Mouse (Mus musculus): Measurements from ENCODE around the gene Pknox1. TPM values are rescaled to one million over a fixed set of nuclear protein-coding genes. Genes with fewer than 3 reads are reported as not detected.

Gene Pknox1
- polyA plus RNA-seq, 1 experiment from 2014 or later: 37.9 TPM

DNA sequence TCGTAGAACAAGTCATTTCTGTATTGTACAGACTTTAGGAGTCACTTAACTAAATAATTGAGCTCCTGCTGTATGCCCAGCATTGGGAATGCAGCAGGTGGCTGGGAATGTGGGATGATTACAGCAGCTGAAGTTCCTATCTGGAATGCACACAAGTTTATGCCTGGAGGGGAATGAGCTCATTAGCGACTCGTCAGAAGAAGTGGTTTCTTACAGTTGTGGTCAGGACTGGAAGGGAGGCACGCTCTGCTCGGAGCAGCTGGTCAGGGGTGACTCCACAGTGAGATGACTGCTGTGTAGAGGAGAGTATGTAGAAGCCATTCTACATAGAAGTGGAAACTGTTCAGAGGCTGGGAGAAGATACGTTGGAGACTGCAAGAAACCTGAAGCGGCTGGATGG, 10.1 kb downstream of the Pknox1 start:
- 74% methylated on average over 7 of the region's 7 CpGs for whole genome bisulfite sequencing
- Histone ChIP-seq H3K9me3 (ENCODE audit: control insufficient read depth, low read length) (no peaks in the 10 kb centered on the region), H3K27ac (replicated peaks; ENCODE audit: low read depth, low read length) (no peak overlapping the region), H3K4me2 (ENCODE audit: low read depth, severe bottlenecking) (no peak overlapping the region), H3K9ac (ENCODE audit: low read length) (no peak overlapping the region), H3K4me1 (ENCODE audit: control insufficient read depth, insufficient read depth, low read length) (no peaks in the 10 kb centered on the region), H3K36me3 (ENCODE audit: control insufficient read depth, insufficient read depth, low read length) (no peaks in the 10 kb centered on the region), H3K27me3 (ENCODE audit: control insufficient read depth, insufficient read depth, low read length) (no peaks in the 10 kb centered on the region), H3K4me3 (ENCODE audit: low read depth, low read length) (no peak overlapping the region)
- DNase-seq (ENCODE audit: low spot score) (no peak), ATAC-seq (ENCODE audit: insufficient number of reproducible peaks, low FRiP score, low TSS enrichment, low read depth) (no peak)

DNA sequence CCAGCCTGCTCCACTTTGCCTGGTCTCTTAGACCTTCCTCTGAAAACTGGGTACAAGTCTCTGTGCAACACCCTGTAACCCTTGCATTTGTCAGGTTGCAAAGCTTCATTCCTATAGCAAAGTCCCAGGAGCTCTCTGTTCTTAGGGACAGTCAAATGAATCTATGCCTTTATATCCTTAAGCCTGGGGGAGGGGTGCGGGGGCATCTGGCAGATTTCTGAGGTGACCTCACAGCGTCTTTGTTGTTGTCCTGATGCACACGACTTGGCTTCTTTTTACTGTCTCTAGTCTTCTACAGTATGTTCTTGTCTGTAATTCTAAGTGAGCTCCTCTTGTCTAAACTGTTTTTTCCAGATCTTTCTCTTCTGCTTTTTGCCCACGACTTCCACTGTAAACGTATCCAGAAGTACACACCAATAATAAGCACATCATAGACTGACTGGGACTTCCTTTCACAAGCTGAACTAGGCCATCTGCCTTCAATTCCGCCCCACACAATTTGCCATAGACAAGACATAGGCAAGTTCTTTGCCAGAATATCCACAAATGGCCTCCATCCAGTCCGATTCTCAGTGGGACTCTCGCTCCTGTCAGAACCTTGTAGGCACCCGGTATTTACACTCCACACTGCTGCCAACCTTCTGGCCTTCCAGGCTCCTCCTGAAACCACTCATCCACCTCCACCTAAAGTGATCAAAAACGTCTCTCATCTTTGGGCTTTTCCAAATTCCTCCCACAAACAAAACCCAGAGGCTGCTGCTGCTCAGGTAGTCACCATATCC, 12.1 kb downstream of the Pknox1 start:
- Histone ChIP-seq H3K27ac (replicated peaks; ENCODE audit: low read depth, low read length) (no peak overlapping the region), H3K9ac (ENCODE audit: low read length) (no peak overlapping the region)
- 88% methylated on average over 10 of the region's 10 CpGs for WGBS

DNA sequence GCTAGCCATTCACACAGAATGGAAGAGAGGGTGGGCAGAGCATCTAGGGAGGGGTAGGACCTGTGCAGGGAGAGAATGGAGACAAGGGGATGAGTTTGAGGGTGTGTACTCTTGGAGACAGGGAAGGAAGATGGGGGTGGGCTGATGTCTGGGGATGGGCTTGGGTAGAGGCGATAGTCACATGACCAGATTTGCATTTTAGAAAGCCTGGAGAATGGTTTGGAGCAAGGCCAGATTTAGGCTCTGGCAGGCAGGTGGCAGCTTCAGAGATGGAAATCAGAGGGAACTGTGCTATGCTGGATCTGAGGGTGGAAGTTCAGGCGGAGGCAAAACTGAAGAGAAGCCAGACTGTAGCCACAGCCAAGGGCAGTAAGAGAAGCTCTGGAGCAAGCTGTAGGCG, 15.8 kb downstream of the Pknox1 start:
- no peak for DNase-seq (ENCODE audit: low spot score)
- Histone ChIP-seq H3K4me1 (ENCODE audit: control insufficient read depth, insufficient read depth, low read length) (peaks cover 3% of the 10 kb centered on the region; the same call in 1 of the 2 replicates), H3K9ac (ENCODE audit: low read length) (no peak overlapping the region), H3K4me3 (ENCODE audit: low read depth, low read length) (no peak overlapping the region), H3K27ac (replicated peaks; ENCODE audit: low read depth, low read length) (no peak overlapping the region), H3K9me3 (ENCODE audit: control insufficient read depth, low read length) (no peaks in the 10 kb centered on the region), H3K36me3 (ENCODE audit: control insufficient read depth, insufficient read depth, low read length) (no peaks in the 10 kb centered on the region), H3K4me2 (ENCODE audit: low read depth, severe bottlenecking) (no peak overlapping the region), H3K27me3 (ENCODE audit: control insufficient read depth, insufficient read depth, low read length) (no peaks in the 10 kb centered on the region)
- ATAC-seq (ENCODE audit: insufficient number of reproducible peaks, low FRiP score, low TSS enrichment, low read depth): no peak
- 76% methylated on average over 3 of the region's 3 CpGs for WGBS

More for the DNA sequence above, 12.1 kb downstream of the Pknox1 start:
- Histone ChIP-seq H3K4me2 (ENCODE audit: low read depth, severe bottlenecking) (no peak overlapping the region), H3K9me3 (ENCODE audit: control insufficient read depth, low read length) (no peaks in the 10 kb centered on the region), H3K4me1 (ENCODE audit: control insufficient read depth, insufficient read depth, low read length) (no peaks in the 10 kb centered on the region), H3K36me3 (ENCODE audit: control insufficient read depth, insufficient read depth, low read length) (no peaks in the 10 kb centered on the region), H3K27me3 (ENCODE audit: control insufficient read depth, insufficient read depth, low read length) (no peaks in the 10 kb centered on the region), H3K4me3 (ENCODE audit: low read depth, low read length) (no peak overlapping the region)
- no peak for DNase-seq (ENCODE audit: low spot score)
- ATAC-seq (ENCODE audit: insufficient number of reproducible peaks, low FRiP score, low TSS enrichment, low read depth): no peak

DNA sequence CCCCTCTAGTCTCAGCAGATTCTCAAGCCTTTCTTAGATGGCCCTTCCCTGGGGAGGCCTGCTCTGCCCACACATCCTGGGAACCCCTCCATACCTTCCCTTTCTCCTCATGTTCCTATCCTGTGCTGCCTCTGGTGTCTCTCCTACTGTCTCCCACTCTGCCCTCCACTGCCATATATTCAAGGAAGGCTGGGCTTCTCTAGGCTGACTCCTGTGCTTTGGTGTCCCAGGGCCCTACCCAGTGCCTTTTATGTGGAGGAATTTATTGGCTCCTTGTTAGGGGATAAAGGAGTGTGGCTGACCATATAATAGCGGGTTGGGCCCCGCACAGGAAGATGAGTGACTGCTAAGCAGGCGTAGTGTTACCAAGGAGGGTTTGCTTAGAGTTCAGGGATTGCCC, 18.7 kb downstream of the Pknox1 start:
- Histone ChIP-seq H3K9ac (ENCODE audit: low read length) (no peak overlapping the region), H3K4me1 (ENCODE audit: control insufficient read depth, insufficient read depth, low read length) (peaks cover 3% of the 10 kb centered on the region; the same call in 1 of the 2 replicates), H3K36me3 (ENCODE audit: control insufficient read depth, insufficient read depth, low read length) (no peaks in the 10 kb centered on the region; the same call in 1 of the 2 replicates), H3K4me3 (ENCODE audit: low read depth, low read length) (no peak overlapping the region), H3K4me2 (ENCODE audit: low read depth, severe bottlenecking) (no peak overlapping the region), H3K27me3 (ENCODE audit: control insufficient read depth, insufficient read depth, low read length) (no peaks in the 10 kb centered on the region), H3K27ac (replicated peaks; ENCODE audit: low read depth, low read length) (no peak overlapping the region), H3K9me3 (ENCODE audit: control insufficient read depth, low read length) (no peaks in the 10 kb centered on the region)
- DNase-seq (ENCODE audit: low spot score): no peak
- WGBS: 27% methylated on average over 3 of the region's 3 CpGs
- no peak for ATAC-seq (ENCODE audit: insufficient number of reproducible peaks, low FRiP score, low TSS enrichment, low read depth)

DNA sequence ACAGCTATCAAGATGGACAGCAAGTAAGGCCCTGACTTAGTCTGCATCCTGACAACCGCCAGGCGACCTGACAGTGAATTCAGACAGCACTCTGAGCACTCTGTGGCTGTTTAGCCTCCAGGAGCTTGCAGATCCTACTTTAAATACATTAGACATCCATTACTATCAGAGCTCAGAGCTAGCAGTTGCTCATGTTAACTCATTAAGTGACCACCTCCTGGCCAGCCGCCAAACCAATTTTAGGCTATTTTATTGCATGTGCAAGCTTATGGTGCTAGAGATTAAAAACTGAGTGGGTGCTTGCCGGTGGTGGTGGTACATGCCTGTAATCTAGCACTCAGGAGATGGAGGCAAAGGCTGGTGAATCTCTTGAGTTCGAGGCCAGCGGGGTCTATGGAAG, 19.2 kb downstream of the Pknox1 start:
- Histone ChIP-seq H3K9ac (ENCODE audit: low read length) (no peak overlapping the region), H3K27ac (replicated peaks; ENCODE audit: low read depth, low read length) (no peak overlapping the region), H3K27me3 (ENCODE audit: control insufficient read depth, insufficient read depth, low read length) (no peaks in the 10 kb centered on the region), H3K36me3 (ENCODE audit: control insufficient read depth, insufficient read depth, low read length) (no peaks in the 10 kb centered on the region; the same call in 1 of the 2 replicates), H3K4me2 (ENCODE audit: low read depth, severe bottlenecking) (no peak overlapping the region), H3K9me3 (ENCODE audit: control insufficient read depth, low read length) (no peaks in the 10 kb centered on the region), H3K4me3 (ENCODE audit: low read depth, low read length) (no peak overlapping the region), H3K4me1 (ENCODE audit: control insufficient read depth, insufficient read depth, low read length) (peaks cover 3% of the 10 kb centered on the region; the same call in 1 of the 2 replicates)
- 86% methylated on average over 6 of the region's 6 CpGs for WGBS
- no peak for DNase-seq (ENCODE audit: low spot score)
- no peak for ATAC-seq (ENCODE audit: insufficient number of reproducible peaks, low FRiP score, low TSS enrichment, low read depth)

DNA sequence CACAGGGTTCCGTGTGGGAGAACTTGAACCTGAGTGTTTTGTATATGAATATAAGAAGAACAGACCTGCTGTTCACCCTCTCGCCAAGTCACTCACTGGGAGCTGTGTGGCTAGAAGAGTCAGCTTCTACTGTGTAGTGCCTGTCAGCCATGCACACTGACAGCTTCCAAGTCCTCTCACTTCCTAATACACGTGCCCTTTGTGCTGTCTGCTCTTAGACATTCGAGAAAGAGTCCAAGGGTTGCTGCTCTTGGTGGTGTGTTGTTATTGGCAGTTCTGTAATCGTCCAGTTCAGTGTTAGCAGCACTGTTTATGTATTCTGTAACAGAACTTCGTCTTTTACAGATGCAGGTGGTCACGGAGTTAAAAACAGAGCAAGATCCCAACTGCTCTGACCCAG, 23.6 kb downstream of the Pknox1 start:
- H3K36me3 ChIP-seq (ENCODE audit: control insufficient read depth, insufficient read depth, low read length): peaks cover 12% of the 10 kb centered on the region
- H3K27me3 ChIP-seq (ENCODE audit: control insufficient read depth, insufficient read depth, low read length): no peaks in the 10 kb centered on the region
- DNase-seq (ENCODE audit: low spot score) (no peak), ATAC-seq (ENCODE audit: insufficient number of reproducible peaks, low FRiP score, low TSS enrichment, low read depth) (no peak)
- WGBS: 89% methylated on average over 7 of the region's 7 CpGs
- no peak overlapping the region for H3K9ac ChIP-seq (ENCODE audit: low read length)
- H3K27ac ChIP-seq (replicated peaks; ENCODE audit: low read depth, low read length): no peak overlapping the region
- H3K4me2 ChIP-seq (ENCODE audit: low read depth, severe bottlenecking): no peak overlapping the region
- no peak overlapping the region for H3K4me3 ChIP-seq (ENCODE audit: low read depth, low read length)
- H3K9me3 ChIP-seq (ENCODE audit: control insufficient read depth, low read length): no peaks in the 10 kb centered on the region
- H3K4me1 ChIP-seq (ENCODE audit: control insufficient read depth, insufficient read depth, low read length): peaks cover 3% of the 10 kb centered on the region; the same call in 1 of the 2 replicates

DNA sequence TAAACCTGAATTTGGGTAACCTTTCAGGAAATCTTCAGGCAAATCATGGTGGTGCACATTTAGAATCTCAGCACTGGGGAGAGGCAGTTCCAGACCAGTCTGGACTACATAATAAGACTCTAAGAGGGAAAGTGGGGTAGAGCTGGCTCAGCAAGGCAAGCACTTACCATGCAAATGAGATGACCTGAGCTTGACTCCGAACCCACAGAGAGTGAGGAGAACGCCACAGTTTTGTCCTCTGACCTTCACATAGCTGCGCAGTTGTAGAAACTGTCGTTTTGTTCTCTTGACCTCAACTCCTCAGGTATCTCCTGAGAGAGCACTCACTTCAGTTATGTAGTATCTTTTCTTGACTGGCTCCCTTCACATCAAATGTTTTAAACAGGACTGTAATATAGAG, 24.2 kb downstream of the Pknox1 start:
- WGBS: 95% methylated on average over 4 of the region's 4 CpGs
- no peak for ATAC-seq (ENCODE audit: insufficient number of reproducible peaks, low FRiP score, low TSS enrichment, low read depth)
- H3K27ac ChIP-seq (replicated peaks; ENCODE audit: low read depth, low read length): no peak overlapping the region
- no peaks in the 10 kb centered on the region for H3K4me1 ChIP-seq (ENCODE audit: control insufficient read depth, insufficient read depth, low read length)
- H3K9me3 ChIP-seq (ENCODE audit: control insufficient read depth, low read length): no peaks in the 10 kb centered on the region
- H3K4me2 ChIP-seq (ENCODE audit: low read depth, severe bottlenecking): no peak overlapping the region
- no peak for DNase-seq (ENCODE audit: low spot score)
- no peaks in the 10 kb centered on the region for H3K27me3 ChIP-seq (ENCODE audit: control insufficient read depth, insufficient read depth, low read length)
- H3K4me3 ChIP-seq (ENCODE audit: low read depth, low read length): no peak overlapping the region
- H3K9ac ChIP-seq (ENCODE audit: low read length): no peak overlapping the region
- peaks cover 12% of the 10 kb centered on the region for H3K36me3 ChIP-seq (ENCODE audit: control insufficient read depth, insufficient read depth, low read length)

DNA sequence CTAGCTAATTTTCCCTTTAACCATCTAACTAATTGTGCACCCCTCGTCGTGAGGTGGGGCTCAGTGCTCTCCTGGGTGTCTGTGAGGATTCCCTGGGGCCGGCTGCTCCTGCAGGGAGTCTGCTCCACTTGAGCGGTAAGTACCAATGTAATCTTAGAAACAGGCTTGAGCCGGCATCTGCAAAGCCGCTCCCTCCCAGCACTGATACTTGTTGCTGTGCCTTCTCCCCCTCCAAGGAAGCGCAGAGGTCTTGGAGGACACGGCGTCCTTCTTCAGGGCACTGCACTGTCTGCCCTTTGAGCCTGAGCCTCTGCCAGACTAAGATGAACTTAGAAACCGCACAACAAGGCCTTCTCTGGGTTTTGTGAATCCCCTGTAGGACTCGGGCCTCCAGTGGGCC, 26.3 kb downstream of the Pknox1 start:
- DNase-seq (ENCODE audit: low spot score) (no peak), ATAC-seq (ENCODE audit: insufficient number of reproducible peaks, low FRiP score, low TSS enrichment, low read depth) (no peak)
- Histone ChIP-seq H3K27ac (replicated peaks; ENCODE audit: low read depth, low read length) (no peak overlapping the region), H3K9ac (ENCODE audit: low read length) (no peak overlapping the region; the same call in 1 of the 2 replicates), H3K9me3 (ENCODE audit: control insufficient read depth, low read length) (no peaks in the 10 kb centered on the region), H3K36me3 (ENCODE audit: control insufficient read depth, insufficient read depth, low read length) (peaks cover 12% of the 10 kb centered on the region), H3K4me1 (ENCODE audit: control insufficient read depth, insufficient read depth, low read length) (no peaks in the 10 kb centered on the region), H3K4me2 (ENCODE audit: low read depth, severe bottlenecking) (no peak overlapping the region), H3K27me3 (ENCODE audit: control insufficient read depth, insufficient read depth, low read length) (no peaks in the 10 kb centered on the region), H3K4me3 (ENCODE audit: low read depth, low read length) (no peak overlapping the region)
- WGBS: 90% methylated on average over 11 of the region's 11 CpGs

DNA sequence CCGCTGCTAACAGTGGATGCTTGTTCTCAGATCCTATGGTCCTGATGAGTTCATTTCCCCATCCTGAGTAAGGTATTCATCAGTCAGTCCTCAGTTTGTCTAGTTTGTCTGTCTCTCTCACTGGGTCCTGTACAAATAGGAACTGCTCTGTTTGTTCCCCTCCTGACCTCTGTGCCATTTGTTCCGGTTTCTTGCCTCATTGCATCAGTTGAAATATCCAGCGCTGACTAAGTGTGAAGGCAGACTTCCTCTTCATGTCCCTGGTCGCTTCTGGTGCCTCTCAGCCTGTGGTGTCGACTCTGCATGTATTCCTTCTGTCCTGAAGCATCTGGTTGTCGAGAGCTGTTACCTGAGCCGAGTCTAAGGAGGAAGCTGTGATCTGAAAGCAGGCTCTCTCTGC, 30.1 kb downstream of the Pknox1 start:
- no peak overlapping the region for H3K9ac ChIP-seq (ENCODE audit: low read length)
- H3K4me1 ChIP-seq (ENCODE audit: control insufficient read depth, insufficient read depth, low read length): no peaks in the 10 kb centered on the region
- H3K9me3 ChIP-seq (ENCODE audit: control insufficient read depth, low read length): no peaks in the 10 kb centered on the region
- H3K4me3 ChIP-seq (ENCODE audit: low read depth, low read length): no peak overlapping the region
- H3K36me3 ChIP-seq (ENCODE audit: control insufficient read depth, insufficient read depth, low read length): peaks cover 7% of the 10 kb centered on the region
- no peak overlapping the region for H3K27ac ChIP-seq (replicated peaks; ENCODE audit: low read depth, low read length)
- ATAC-seq (ENCODE audit: insufficient number of reproducible peaks, low FRiP score, low TSS enrichment, low read depth) (no peak), DNase-seq (ENCODE audit: low spot score) (no peak)
- no peak overlapping the region for H3K4me2 ChIP-seq (ENCODE audit: low read depth, severe bottlenecking)
- no peaks in the 10 kb centered on the region for H3K27me3 ChIP-seq (ENCODE audit: control insufficient read depth, insufficient read depth, low read length)
- 82% methylated on average over 7 of the region's 7 CpGs for WGBS

Measured in limb, embryonic 11.5 days (tissue).